Mouse (Mus musculus) liver, embryonic 12.5 days (tissue): ENCODE measurements around the gene Iqsec1. TPM values are rescaled to one million over a fixed set of nuclear protein-coding genes. Genes with fewer than 3 reads are reported as not detected.

Experiments
- ATAC-seq: fragments of 200-750 bp; cut with Nextera tagmentation; 2 replicates; pipeline ENCODE4 v1.8.0; 2017; ENCODE audit warnings: moderate number of reproducible peaks, mild to moderate bottlenecking, moderate library complexity
- H3K27ac ChIP-seq: fragments of 300-500 bp; sonication (generic); 2 replicates; pipeline ENCODE4 v1.5.1; 2016; ENCODE audit warnings: mild to moderate bottlenecking
- H3K27me3 ChIP-seq: fragments of 300-500 bp; sonication (generic); replicated peaks from 2 replicates; pipeline ENCODE4 v1.6.1; 2016; ENCODE audit warnings: mild to moderate bottlenecking, moderate library complexity
- H3K36me3 ChIP-seq: fragments of 300-500 bp; sonication (generic); 2 replicates; pipeline ENCODE4 v1.6.1; 2016; ENCODE audit warnings: mild to moderate bottlenecking, moderate library complexity
- H3K4me1 ChIP-seq: fragments of 300-500 bp; sonication (generic); 2 replicates; pipeline ENCODE4 v1.6.1; 2016
- H3K4me2 ChIP-seq: fragments of 300-500 bp; sonication (generic); 2 replicates; pipeline ENCODE4 v1.6.1; 2016; ENCODE audit warnings: mild to moderate bottlenecking, moderate library complexity
- H3K4me3 ChIP-seq: fragments of 300-500 bp; sonication (generic); 2 replicates; pipeline ENCODE4 v1.5.1; 2016; ENCODE audit warnings: mild to moderate bottlenecking, moderate library complexity
- H3K9ac ChIP-seq: fragments of 300-500 bp; sonication (generic); 2 replicates; pipeline ENCODE4 v1.6.1; 2016; ENCODE audit warnings: mild to moderate bottlenecking, moderate library complexity
- H3K9me3 ChIP-seq: fragments of 300-500 bp; sonication (generic); replicated peaks from 2 replicates; pipeline ENCODE4 v1.6.1; 2016; ENCODE audit warnings: mild to moderate bottlenecking, moderate library complexity
- WGBS: fragments of 180-500 bp; shearing (Covaris S2); methylation state at CpG from one replicate; pipeline ENCODE4 v1.1.7; 2016; ENCODE audit not compliant: insufficient replicate concordance; 5-methylcytosine and 5-hydroxymethylcytosine counted together
- polyA plus RNA-seq: library from polyadenylated mRNA; unstranded; fragments of >200 nt; fragmentation: Nextera tagmentation; extraction: Ambion mirVana; gene quantifications from 2 replicates; pipeline ENCODE4 v1.2.1, GENCODE M21; 2016

Iqsec1 gene
- polyA plus RNA-seq, 1 experiment from 2014 or later: 3.9 TPM

- Histone ChIP-seq H3K27ac (no peak overlapping the region), H3K27me3 (no peaks in the 10 kb centered on the region), H3K9ac (no peak overlapping the region), H3K36me3 (no peaks in the 10 kb centered on the region), H3K9me3 (no peaks in the 10 kb centered on the region), H3K4me3 (no peak overlapping the region), H3K4me2 (no peak overlapping the region), H3K4me1 (no peaks in the 10 kb centered on the region)
- WGBS: 77% methylated on average over 2 of the region's 2 CpGs
- no peak for ATAC-seq
These were observed 107.5 kb downstream of the Iqsec1 start for GRCm38 (mm10) chr6:90880975-90881374.

- H3K4me2 ChIP-seq: no peak overlapping the region
- H3K9me3 ChIP-seq: no peaks in the 10 kb centered on the region
- H3K4me1 ChIP-seq: no peaks in the 10 kb centered on the region
- H3K9ac ChIP-seq: no peak overlapping the region
- H3K36me3 ChIP-seq: no peaks in the 10 kb centered on the region
- no peaks in the 10 kb centered on the region for H3K27me3 ChIP-seq
- ATAC-seq: no peak
- 58% methylated on average over 3 of the region's 3 CpGs for WGBS
- no peak overlapping the region for H3K27ac ChIP-seq
- no peak overlapping the region for H3K4me3 ChIP-seq
These were observed 108.1 kb downstream of the Iqsec1 start for GRCm38 (mm10) chr6:90880404-90880803.

- Histone ChIP-seq H3K4me3 (no peak overlapping the region), H3K4me2 (no peak overlapping the region), H3K9ac (no peak overlapping the region), H3K27me3 (no peaks in the 10 kb centered on the region), H3K9me3 (no peaks in the 10 kb centered on the region), H3K27ac (no peak overlapping the region), H3K36me3 (no peaks in the 10 kb centered on the region), H3K4me1 (no peaks in the 10 kb centered on the region)
- no peak for ATAC-seq
- 72% methylated on average over 8 of the region's 8 CpGs for whole genome bisulfite sequencing
These were observed 116.9 kb downstream of the Iqsec1 start for GRCm38 (mm10) chr6:90871581-90871980.

- Histone ChIP-seq H3K4me3 (no peak overlapping the region), H3K4me2 (no peak overlapping the region), H3K9ac (no peak overlapping the region), H3K9me3 (no peaks in the 10 kb centered on the region), H3K27ac (no peak overlapping the region), H3K4me1 (no peaks in the 10 kb centered on the region), H3K27me3 (no peaks in the 10 kb centered on the region), H3K36me3 (no peaks in the 10 kb centered on the region)
- ATAC-seq: no peak
- 60% methylated on average over 3 of the region's 3 CpGs for WGBS
These were observed 120.5 kb downstream of the Iqsec1 start for GRCm38 (mm10) chr6:90868033-90868432.

GRCm38 (mm10) chr6:90861370-90861769 lies 127.1 kb downstream of the Iqsec1 start:
- Histone ChIP-seq H3K36me3 (no peaks in the 10 kb centered on the region), H3K4me1 (no peaks in the 10 kb centered on the region), H3K9me3 (no peaks in the 10 kb centered on the region), H3K9ac (no peak overlapping the region), H3K27me3 (no peaks in the 10 kb centered on the region), H3K4me2 (no peak overlapping the region), H3K4me3 (no peak overlapping the region), H3K27ac (no peak overlapping the region)
- WGBS: 82% methylated on average over 1 of the region's 1 CpGs
- ATAC-seq: no peak

GRCm38 (mm10) chr6:90857844-90858243 lies 130.6 kb downstream of the Iqsec1 start:
- ATAC-seq: no peak
- Histone ChIP-seq H3K9ac (no peak overlapping the region), H3K27ac (no peak overlapping the region), H3K4me1 (no peaks in the 10 kb centered on the region), H3K4me2 (no peak overlapping the region), H3K27me3 (peaks cover 10% of the 10 kb centered on the region; the same call in 1 of the 2 replicates), H3K9me3 (no peaks in the 10 kb centered on the region), H3K4me3 (no peak overlapping the region), H3K36me3 (no peaks in the 10 kb centered on the region)
- 75% methylated on average over 1 of the region's 1 CpGs for WGBS

GRCm38 (mm10) chr6:90852360-90852759 lies 136.1 kb downstream of the Iqsec1 start:
- Histone ChIP-seq H3K27me3 (peaks cover 10% of the 10 kb centered on the region; the same call in 1 of the 2 replicates), H3K27ac (no peak overlapping the region), H3K9ac (no peak overlapping the region), H3K36me3 (no peaks in the 10 kb centered on the region), H3K4me3 (no peak overlapping the region), H3K4me1 (no peaks in the 10 kb centered on the region), H3K9me3 (no peaks in the 10 kb centered on the region), H3K4me2 (no peak overlapping the region)
- no peak for ATAC-seq
- 32% methylated on average over 2 of the region's 2 CpGs for WGBS

GRCm38 (mm10) chr6:90848068-90848467 lies 140.4 kb downstream of the Iqsec1 start:
- Histone ChIP-seq H3K4me2 (no peak overlapping the region), H3K36me3 (no peaks in the 10 kb centered on the region), H3K27me3 (no peaks in the 10 kb centered on the region), H3K9me3 (no peaks in the 10 kb centered on the region), H3K4me1 (no peaks in the 10 kb centered on the region), H3K4me3 (no peak overlapping the region), H3K9ac (no peak overlapping the region), H3K27ac (no peak overlapping the region)
- no peak for ATAC-seq
- 50% methylated on average over 1 of the region's 1 CpGs for WGBS

GRCm38 (mm10) chr6:90847523-90847922 lies 141.0 kb downstream of the Iqsec1 start:
- 30% methylated on average over 2 of the region's 2 CpGs for WGBS
- no peak for ATAC-seq

GRCm38 (mm10) chr6:90839972-90840371 lies 148.5 kb downstream of the Iqsec1 start:
- Histone ChIP-seq H3K36me3 (no peaks in the 10 kb centered on the region), H3K4me2 (no peak overlapping the region), H3K4me3 (no peak overlapping the region), H3K27ac (no peak overlapping the region), H3K4me1 (0 out of 2 replicates have a peak, but pooled peaks cover 5% of the 10 kb centered on the region), H3K9me3 (no peaks in the 10 kb centered on the region), H3K27me3 (0 out of 2 replicates have a peak, but pooled peaks cover 8% of the 10 kb centered on the region), H3K9ac (no peak overlapping the region)
- WGBS: 62% methylated on average over 2 of the region's 2 CpGs
- ATAC-seq: no peak

More at GRCm38 (mm10) chr6:90847523-90847922, 141.0 kb downstream of the Iqsec1 start:
- no peak overlapping the region for H3K27ac ChIP-seq
- no peak overlapping the region for H3K4me3 ChIP-seq
- no peak overlapping the region for H3K4me2 ChIP-seq
- no peaks in the 10 kb centered on the region for H3K9me3 ChIP-seq
- no peaks in the 10 kb centered on the region for H3K36me3 ChIP-seq
- H3K27me3 ChIP-seq: no peaks in the 10 kb centered on the region
- H3K9ac ChIP-seq: no peak overlapping the region
- H3K4me1 ChIP-seq: no peaks in the 10 kb centered on the region

GRCm38 (mm10) chr6:90836749-90837148 lies 151.7 kb downstream of the Iqsec1 start:
- WGBS: 12% methylated on average over 2 of the region's 2 CpGs
- Histone ChIP-seq H3K4me3 (no peak overlapping the region), H3K4me1 (0 out of 2 replicates have a peak, but pooled peaks cover 5% of the 10 kb centered on the region), H3K27me3 (0 out of 2 replicates have a peak, but pooled peaks cover 8% of the 10 kb centered on the region), H3K9me3 (no peaks in the 10 kb centered on the region), H3K27ac (no peak overlapping the region), H3K9ac (no peak overlapping the region), H3K36me3 (no peaks in the 10 kb centered on the region), H3K4me2 (no peak overlapping the region)
- no peak for ATAC-seq

- Histone ChIP-seq H3K27ac (no peak overlapping the region), H3K9ac (no peak overlapping the region), H3K4me1 (0 out of 2 replicates have a peak, but pooled peaks cover 10% of the 10 kb centered on the region), H3K4me2 (no peak overlapping the region), H3K9me3 (no peaks in the 10 kb centered on the region), H3K36me3 (no peaks in the 10 kb centered on the region), H3K4me3 (no peak overlapping the region), H3K27me3 (no peaks in the 10 kb centered on the region)
- WGBS: 57% methylated on average over 6 of the region's 6 CpGs
- no peak for ATAC-seq
These were observed 158.9 kb downstream of the Iqsec1 start for GRCm38 (mm10) chr6:90829536-90829935.

GRCm38 (mm10) chr6:90825063-90825462 lies 163.4 kb downstream of the Iqsec1 start:
- H3K4me1 ChIP-seq: 0 out of 2 replicates have a peak, but pooled peaks cover 10% of the 10 kb centered on the region
- peak; percentile 47 for ATAC-seq
- no peak overlapping the region for H3K27ac ChIP-seq
- 45% methylated on average over 2 of the region's 2 CpGs for WGBS
- no peaks in the 10 kb centered on the region for H3K36me3 ChIP-seq
- H3K27me3 ChIP-seq: no peaks in the 10 kb centered on the region
- no peak overlapping the region for H3K4me3 ChIP-seq
- no peak overlapping the region for H3K4me2 ChIP-seq
- H3K9ac ChIP-seq: no peak overlapping the region
- no peaks in the 10 kb centered on the region for H3K9me3 ChIP-seq
